Mouse (Mus musculus) granulocyte monocyte progenitor cell, adult 5-6 weeks (primary cell): ENCODE measurements around the gene Agxt. TPM values are rescaled to one million over a fixed set of nuclear protein-coding genes. Genes with fewer than 3 reads are reported as not detected.

Experiments used
- ATAC-seq: replicated peaks from 2 replicates; pipeline ENCODE4 v1.8.0; 2016; ENCODE audit warnings: mild to moderate bottlenecking, moderate TSS enrichment, inconsistent platforms; ENCODE audit not compliant: poor library complexity, severe bottlenecking
- total RNA-seq, 2 experiments: library from RNA; stranded (forward) in 1 of 2; stranded (reverse) in 1 of 2; fragments of 200-712, 200-1000 nt in 1 of 2; fragments of >200 nt in 1 of 2; fragmentation: Nextera tagmentation in 1 of 2; gene quantifications; 2 replicates each; pipeline ENCODE4 v1.2.3; 2014 to 2017

Agxt gene
- total RNA-seq, 2 experiments from 2014 or later, result not detected

- no peak for ATAC-seq
Measured at GRCm38 (mm10) chr1:93142871-93143270, 7.8 kb downstream of the Agxt start.

- no peak for ATAC-seq
Measured at GRCm38 (mm10) chr1:93144176-93144575, 9.1 kb downstream of the Agxt start.

GRCm38 (mm10) chr1:93150907-93151661 is 16.0 kb downstream of the Agxt start:
- no peak for ATAC-seq

GRCm38 (mm10) chr1:93157566-93157965 is 22.5 kb downstream of the Agxt start:
- no peak for ATAC-seq

- ATAC-seq, result no peak
Measured at GRCm38 (mm10) chr1:93158916-93159315, 23.9 kb downstream of the Agxt start.

GRCm38 (mm10) chr1:93159566-93160500 is 24.8 kb downstream of the Agxt start:
- no peak for ATAC-seq

- no peak for ATAC-seq
Measured at GRCm38 (mm10) chr1:93160501-93161133, 25.6 kb downstream of the Agxt start, which contains the start of gene 2310007B03Rik. Gene 2310007B03Rik (minus strand): TSS chr1:93160948.

GRCm38 (mm10) chr1:93161350-93161749 is 26.3 kb downstream of the Agxt start:
- ATAC-seq, result no peak

- ATAC-seq, result no peak
Measured at GRCm38 (mm10) chr1:93161921-93162320, 26.9 kb downstream of the Agxt start.

GRCm38 (mm10) chr1:93162588-93162987 is 27.5 kb downstream of the Agxt start:
- no peak for ATAC-seq

GRCm38 (mm10) chr1:93165447-93165846 is 30.4 kb downstream of the Agxt start:
- peak; percentile 67 for ATAC-seq

- ATAC-seq, result peak; percentile 48
Measured at GRCm38 (mm10) chr1:93166346-93167079, 31.5 kb downstream of the Agxt start.

GRCm38 (mm10) chr1:93168295-93168775 is 33.3 kb downstream of the Agxt start, which contains the start of gene Crocc2:
Gene Crocc2 (plus strand): TSS chr1:93168725.
- ATAC-seq, result no peak

- no peak for ATAC-seq
Measured at GRCm38 (mm10) chr1:93173665-93174064, 38.6 kb downstream of the Agxt start.

- ATAC-seq, result peak; percentile 75
Measured at GRCm38 (mm10) chr1:93174399-93174798, 39.4 kb downstream of the Agxt start.

- ATAC-seq, result no peak
Measured at GRCm38 (mm10) chr1:93175849-93176248, 40.8 kb downstream of the Agxt start.

GRCm38 (mm10) chr1:93176525-93177332 is 41.7 kb downstream of the Agxt start:
- peak; percentile 15; the same call in 1 of the 2 replicates for ATAC-seq

GRCm38 (mm10) chr1:93182281-93182680 is 47.2 kb downstream of the Agxt start:
- ATAC-seq, result no peak
